Mouse (Mus musculus) spleen, postnatal 4 days (tissue): ENCODE data around the gene Det1.

ENCODE experiments used
- DNase-seq, 2 experiments: peaks; one replicate each; pipeline ENCODE4 v3.0.0; 2022; ENCODE audit warnings: low spot score in 2 of 2

Gene Det1

DNA sequence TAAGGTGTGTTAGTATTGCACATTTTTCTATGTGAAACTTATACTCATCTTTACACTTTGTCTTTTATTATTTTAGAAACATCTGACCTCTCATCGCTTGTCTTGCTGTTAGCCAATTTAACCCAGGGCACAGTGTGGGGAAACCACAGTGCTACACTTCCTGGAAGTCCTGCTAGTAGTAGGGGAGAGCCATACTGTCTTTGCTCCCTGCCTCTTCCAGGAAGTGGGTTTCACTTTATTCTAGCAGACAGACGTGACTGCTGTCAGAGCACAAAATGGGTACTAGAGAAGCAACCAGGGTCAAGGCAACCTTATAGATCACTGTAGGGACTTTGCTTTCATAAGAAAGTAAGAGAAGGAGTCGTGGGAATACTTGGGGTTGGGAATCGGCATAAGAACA lies 7.0 kb upstream of the Det1 start:
- DNase-seq = no peak

DNA sequence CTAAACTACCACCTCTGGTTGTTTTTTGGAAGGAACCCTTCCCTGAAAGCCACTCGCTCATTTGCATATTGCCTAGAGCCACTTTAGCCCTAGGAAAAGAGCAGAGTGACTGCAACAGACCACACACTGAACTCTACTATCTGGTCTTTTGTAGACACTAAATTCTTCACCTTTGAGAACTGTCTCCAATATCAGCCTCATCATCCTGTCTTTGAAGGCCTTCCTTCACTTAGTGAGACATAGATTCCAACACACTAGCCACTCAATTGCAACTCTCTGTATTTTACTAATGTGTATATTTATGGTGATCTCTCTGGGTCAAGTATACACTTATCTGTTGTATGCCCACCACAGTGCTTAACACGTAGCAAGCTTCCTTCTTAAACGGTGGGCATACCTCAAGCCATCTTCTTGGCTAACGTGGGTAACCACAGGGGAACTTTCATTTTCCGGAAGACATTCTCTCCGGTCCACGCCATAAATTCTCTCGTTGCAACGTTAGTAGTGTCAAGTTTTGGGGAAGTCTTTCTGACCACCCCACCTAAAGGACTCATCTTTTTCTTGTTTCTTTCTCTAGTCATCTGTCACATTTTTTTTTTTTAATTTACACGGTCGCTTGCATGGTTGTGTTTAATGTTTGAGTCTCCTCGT lies 872 bp downstream of the Det1 start:
- DNase-seq = no peak

DNA sequence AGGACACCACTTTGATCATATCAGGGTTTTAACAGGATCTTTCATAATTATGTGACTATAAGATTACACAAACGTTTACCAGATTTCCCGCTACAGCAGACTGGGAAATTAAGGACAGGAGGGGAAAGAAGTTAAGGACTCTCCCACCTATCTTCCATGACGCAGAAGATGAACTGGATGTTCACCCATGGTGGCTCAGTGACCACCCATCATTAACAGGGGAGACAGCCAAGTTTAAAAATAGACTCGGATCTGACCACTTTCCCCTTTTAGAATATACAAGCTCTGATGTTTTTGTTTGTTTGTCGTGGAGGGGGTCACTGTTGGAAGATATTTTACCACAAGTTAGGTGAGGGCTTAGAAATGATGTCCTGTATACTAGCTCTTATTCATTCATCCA lies 5.5 kb downstream of the Det1 start:
- no peak for DNase-seq

DNA sequence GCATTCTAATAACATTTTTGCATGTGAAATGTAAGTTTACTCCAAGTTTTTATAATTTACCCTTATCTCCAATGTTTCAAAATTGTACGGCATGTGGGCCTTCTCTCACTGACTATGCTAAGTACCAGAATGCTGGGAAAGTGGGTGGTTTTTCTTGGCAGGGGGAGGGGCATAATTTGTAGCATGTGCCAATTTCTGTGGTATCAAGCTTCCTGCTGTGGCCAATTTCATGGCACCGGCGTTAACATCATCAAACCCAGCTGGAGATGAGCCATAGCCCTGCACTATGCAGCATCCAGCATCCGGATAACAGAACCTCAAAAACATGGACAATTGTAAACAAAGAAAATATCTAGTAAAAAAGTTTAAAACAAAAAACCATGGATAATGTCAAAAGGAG lies 9.8 kb downstream of the Det1 start:
- no peak for DNase-seq

DNA sequence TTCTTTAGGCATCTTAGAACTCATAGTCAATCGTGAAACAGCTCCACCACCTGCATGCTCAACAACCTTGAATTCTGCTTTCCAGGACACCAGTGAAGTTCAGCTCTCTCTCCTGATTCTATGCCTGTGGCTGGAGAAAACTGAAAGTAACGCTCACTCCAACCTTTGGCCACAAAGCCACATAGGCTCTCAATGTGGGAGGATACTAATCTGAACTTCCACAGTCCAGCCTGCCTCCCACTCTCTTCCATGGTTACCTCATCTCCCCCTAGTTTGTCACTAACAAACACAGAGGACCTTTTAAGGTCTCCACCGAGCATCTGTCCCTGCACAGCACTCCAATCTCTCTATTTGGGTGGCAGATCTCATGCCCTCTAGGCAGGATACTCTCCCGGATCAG lies 11.4 kb downstream of the Det1 start:
- no peak for DNase-seq

DNA sequence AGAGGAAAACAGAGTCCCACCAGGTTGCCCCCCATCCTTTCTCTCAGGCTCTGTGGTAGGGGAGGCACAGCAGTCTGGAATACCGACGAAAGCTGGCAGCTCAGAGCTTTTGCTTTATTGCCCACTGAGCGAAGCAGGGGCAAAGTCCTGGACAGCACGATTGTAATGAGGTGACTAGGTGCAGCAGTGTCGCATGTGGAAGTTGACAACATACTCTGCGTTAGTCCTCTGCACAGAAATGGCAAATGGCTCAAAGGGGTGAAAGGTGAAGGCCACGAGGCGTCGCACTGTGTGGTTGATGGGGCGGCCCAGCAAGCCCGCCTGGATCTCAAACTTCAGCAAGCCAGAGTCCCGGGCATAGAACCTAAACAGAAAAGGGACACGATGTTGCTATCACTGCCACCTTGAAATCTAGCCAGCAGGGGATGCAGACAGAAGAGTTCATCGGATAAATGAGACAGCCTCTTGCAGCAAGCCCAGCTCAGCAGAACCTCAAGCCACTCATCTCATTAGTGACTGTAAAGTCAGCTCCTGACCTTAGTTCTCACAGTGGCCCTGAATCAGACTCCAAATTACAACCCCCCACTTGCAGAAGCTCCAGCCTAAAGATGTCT lies 19.2 kb downstream of the Det1 start:
- DNase-seq = no peak

DNA sequence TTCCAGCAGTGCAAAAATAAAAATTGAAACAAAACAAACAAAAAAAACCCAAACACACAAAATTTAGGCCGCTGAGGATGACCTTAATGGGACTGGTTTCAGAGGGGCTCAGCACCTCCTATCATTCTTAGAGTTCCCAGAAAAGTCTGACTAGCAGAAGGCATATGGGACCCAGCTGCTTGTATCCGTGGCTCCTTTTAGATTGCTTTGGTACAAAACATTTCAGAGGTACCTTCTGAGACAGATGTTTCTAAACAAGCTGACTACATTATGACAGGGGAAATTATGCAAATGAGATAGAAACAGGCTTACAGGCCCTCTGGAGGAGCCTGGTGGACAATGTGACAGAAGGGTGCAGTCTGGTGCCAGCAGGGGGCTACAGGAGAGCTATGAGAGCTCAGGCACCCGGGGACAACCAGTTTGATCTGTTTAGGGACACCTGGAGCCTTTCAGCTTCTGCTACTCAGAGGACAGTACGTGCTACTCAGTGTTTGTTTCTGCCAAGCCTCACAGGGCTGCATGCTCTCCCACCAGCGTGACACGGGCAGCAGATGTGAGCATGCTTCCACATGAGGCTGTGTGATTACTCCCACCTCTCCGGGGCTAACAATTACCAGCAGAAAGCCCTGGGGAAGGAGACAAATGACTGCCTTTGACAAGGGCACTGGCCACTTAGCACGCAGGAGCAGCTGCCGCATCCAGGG lies 20.2 kb downstream of the Det1 start:
- no peak for DNase-seq

DNA sequence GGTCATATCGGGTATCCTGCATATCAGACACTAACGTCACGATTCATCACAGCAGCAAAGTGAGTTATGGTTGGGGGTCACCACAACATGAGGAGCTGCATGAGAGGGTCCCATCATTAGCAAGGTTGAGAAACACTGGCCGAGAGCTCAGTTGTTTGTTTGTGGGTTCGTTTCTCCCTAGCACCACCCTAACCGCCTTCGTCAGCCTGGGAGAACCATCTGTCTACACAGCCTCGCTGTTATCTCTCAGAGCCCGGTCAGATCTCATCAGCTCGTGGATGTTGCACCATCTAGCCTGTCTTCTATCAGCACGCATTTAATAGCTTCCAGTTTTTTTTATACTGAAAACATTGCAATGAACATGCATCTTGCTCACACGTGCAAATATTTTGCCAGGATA lies 28.7 kb downstream of the Det1 start:
- DNase-seq = no peak

DNA sequence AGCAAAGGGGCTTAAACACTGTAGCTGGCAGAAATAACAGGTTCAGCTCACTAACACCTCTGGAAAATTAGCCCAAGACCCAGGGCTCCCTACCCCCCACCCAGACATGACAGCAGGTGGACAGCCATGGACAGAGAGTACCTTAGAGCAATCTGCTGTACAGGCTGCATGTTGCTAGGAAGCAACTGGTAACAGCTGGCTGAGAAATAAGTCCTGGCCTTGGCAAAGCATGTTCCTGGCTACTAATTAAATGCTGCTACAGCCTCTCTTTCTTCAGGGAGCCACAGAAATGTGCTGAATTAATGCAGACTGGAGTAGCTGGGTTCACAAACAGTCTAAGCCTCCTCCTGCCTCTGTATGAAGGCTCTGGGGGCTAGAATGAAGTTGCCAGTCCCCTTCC lies 32.3 kb downstream of the Det1 start:
- DNase-seq = no peak

DNA sequence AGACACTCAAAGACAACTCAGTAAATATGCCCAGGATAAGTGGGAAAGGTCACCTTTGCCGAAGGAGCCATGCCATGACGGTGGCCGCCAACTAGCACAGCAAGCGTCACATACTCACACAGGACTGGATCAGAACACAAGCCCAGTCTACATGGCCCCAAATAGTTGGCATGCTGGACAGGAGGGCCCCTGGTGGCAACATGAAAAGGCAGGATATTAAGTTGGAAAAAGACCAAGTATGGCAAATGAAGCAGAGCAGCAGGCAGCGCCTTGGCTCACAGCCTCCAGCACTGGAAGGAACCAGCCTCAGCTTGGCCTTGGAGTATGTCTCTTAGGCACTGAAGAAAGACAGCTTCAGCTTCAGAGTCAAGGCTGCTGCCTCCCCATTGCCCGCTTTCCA lies 33.3 kb downstream of the Det1 start:
- no peak for DNase-seq

DNA sequence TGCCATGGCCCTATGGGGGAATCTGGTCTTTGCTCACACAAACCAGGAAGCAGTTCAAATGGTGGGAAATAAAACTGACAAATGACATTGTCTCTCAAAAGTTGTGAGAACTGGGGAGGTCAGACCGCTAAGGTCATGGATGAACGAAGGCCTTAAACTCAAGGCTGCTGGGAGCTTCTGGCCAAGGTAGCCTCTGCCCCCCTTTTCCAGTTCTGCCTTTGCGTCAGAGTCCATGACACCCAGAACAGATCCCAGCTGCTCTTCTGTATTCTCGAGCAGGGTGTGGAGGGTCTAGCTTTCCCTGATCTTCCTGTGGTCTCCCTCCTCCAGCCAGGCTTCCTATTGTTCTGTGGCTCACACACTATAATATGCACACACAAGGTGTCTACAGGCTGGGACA lies 39.9 kb downstream of the Det1 start:
- DNase-seq = no peak

DNA sequence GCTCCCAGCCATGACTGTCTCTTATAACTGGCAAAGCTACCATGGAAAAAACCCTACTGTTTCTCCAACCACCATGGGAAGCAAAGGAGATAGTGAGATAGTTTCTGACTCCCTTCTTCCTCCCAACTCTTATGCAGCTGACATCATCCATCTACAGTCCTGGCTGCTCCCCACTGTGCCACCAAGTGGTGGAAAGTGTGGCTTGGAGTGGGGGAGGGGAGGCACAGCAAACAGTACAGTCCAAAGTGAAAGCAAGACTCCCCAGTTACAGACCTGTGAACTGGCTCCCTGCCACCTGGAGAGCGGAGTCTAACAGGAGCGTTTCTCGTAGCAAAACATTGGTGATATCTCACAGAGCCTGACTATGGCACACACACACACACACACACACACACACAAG lies 43.2 kb downstream of the Det1 start:
- peak in 1 of 2 experiments; percentile 30 for DNase-seq

DNA sequence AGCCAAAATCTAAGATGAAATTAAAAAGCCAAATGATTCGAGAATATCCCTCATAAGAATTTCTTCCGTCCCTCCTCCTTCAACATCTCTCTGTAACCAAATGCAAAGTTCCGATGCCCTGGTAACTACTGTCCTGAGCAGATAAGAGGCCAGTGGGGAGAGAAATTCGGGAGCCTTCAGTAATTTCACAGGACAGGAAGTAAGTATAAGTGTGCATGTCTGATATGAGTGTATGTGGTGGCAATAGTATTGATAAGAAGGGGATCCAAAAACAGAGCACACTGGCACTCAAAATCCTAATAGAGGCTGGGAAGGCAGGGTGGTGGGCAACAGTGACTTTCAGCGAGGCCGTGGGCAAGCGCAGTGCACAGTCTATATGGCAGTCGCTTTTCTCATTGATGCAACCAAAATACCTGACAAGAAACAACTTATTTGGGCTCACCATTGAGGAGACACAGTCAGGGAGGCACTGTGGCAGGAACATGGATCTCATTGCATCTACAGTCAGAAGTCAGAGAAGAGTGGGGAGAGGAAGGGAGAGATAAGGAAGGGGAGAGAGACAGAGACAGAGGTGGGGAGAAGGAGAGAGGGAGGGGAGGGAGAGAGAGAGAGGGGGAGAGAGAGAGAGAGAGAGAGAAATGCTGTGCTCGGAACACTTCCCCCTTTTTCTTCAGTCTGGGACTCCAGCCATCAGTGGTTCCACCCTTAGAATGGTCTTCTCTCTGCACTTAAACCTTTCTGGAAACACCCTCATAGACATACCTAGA lies 47.1 kb downstream of the Det1 start:
- DNase-seq = peak in 1 of 2 experiments; percentile 35

DNA sequence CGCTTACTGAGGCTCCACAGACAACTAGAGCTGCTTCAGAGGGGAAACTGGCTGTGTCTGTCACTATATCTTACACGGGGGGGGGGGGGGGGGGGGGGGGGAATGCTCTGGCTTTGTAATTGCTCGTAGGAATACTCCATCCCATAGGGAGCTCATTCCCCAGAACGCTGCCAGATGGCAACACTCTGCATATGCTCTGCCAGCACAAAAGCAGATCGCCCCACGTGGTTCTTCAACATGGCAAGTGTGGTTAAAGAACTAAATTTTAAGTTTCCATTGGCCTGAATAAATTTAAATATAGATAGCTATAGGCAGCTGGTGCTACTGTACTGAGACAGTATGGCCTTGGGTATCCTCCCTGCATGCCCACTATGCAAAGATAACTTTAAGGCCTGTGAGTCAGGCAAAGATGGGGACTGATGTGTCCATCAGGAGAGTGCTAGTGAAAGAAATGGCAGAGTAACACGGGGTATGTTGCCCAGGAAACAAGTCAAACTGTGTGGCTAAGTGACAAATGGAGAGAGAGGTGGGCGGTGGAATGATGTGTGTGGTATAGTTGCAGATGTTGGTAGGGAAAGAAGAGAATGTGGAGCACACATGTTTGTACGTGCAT lies 49.1 kb downstream of the Det1 start:
- DNase-seq = no peak

DNA sequence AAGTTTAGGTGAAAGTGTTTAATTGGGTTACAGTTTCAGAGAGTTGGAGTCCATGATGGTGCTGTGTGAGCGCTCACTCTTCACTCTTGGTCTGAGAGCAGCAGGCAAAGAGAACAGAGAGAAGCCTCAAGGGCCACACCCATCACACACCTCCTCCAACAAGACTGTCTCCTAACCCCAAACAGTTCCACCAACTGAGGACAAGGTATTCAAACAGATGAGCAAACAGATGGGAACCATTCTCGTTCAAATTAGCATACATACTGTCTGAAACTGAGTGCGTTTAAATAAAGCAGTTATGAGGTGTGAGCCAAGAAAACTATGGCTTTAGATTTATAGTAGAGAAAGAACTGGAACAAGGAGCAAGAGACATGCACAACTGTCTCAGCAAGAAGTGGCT lies 50.4 kb downstream of the Det1 start:
- DNase-seq = no peak

DNA sequence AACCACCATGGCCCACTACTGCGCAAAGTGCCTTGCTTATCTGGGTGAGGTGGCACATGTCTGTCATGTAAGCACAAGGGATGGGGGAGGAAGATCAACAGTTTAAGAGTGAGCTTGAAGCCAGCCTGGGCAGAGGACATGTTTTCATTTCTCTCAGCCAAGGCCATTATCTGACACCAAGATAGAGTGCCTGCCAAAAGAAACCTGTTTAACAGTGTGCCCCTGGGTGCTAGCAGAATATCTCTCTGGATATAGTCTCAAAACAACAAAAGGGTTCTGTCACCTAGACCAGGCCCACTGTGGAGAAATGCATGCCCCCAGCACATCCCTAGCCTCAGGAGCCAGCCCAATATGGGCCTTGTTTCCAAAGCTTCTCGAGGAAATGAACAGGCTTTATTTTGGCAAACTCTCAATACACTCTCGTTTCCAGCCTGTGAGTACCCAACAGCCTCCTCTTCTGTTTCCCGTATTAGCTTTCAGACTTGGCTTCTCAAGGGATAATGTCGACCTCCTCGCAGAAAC lies 52.4 kb downstream of the Det1 start:
- DNase-seq = no peak

DNA sequence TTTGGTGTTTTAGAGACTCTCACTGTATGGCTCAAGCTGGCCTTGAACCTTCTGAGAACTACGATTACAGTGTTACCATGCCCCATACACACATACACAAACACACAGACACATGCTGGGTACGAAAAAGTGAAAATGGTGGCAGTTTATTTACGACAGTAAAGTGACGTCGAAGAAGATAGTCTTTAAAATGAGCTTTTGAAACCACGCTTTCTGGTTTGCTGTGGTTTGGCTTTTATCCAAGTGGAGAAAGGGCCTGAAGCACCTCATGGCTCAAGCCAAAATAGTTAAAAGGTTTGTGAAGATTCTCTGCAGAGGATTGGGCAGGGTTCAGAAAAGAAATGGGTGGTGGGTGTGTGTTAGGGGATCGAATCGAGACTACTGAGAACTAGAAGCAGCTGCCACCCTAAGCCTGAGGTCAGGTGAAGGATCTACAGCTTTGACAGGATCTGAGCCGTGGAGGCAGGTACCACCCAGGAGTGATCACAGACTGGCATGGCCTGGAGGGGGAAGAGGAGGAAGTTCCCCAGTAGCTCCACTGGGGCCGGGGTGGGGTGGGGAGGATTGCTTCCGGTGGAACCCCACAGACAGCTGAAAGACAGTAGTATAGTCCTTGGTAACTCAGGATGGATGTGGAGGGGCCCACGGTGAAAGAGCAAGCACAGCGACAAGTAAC lies 53.0 kb downstream of the Det1 start:
- DNase-seq = no peak

DNA sequence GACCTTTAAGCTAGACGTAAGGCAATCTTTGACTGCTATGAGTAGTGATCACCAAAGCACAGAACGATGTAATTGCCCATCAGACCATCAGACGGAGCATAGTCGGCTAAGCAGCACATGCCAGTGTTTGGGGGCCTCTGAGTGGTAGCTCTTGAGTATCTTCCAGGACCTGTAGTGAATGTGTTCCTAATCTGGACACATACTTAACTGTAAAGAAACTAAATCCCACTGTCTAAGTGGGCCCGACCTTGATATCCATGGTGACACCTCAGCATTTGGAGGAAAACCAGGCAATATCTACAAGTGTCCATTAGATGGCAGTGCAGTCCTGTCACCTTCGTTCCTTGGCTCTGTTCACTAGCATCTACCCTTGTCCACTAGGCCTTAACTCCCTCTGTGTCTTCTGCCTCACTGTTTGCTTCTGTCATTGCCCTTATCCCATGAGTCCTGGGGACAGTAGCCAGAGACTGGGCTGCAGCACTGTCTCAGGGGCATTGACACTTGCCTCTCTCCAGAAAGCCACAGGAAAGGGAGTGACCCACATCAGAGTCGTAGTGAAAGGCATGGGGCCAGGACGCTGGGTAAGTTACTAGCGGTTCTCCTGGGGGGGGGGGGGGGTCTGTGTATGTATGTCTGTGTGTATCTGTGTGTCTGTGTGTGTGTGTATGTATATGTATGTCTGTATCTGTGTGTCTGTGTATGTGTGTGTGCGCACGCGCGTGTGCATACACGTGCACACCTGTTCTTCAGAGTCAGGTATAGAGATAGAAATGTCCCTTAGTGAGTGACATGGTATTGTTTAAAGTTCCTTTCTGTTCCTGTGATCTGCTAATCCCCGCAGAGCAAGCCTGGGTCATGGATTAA lies 55.5 kb downstream of the Det1 start:
- peak in 1 of 2 experiments; percentile 52 for DNase-seq

DNA sequence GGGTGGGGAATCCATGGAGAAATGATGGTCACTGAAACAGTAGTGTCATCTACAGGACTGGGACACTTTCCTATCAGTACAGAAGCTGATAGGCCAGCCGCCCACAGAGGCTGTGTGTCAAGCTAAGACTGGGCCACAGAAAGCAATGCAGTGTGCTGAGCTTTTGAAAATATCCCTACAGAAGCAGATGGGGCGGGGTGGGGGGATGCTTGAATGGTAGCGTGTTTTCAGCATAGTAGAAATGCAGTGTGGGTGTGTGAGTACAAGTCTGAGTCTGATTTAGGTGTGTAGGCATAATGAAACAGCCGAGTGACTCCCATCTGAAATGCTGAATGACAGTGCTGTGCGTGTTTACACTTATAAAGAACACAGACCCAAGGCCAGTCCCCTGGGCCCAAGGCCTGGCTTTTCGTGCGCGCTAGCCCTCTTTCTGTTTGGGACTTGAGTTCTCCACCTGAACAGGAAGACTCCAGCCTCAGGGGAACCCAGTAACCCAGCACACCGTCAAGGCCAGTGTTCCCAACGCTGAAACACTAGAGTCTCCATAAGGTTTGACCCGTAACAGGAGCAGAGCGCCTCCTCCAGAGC lies 59.2 kb downstream of the Det1 start:
- DNase-seq = no peak

DNA sequence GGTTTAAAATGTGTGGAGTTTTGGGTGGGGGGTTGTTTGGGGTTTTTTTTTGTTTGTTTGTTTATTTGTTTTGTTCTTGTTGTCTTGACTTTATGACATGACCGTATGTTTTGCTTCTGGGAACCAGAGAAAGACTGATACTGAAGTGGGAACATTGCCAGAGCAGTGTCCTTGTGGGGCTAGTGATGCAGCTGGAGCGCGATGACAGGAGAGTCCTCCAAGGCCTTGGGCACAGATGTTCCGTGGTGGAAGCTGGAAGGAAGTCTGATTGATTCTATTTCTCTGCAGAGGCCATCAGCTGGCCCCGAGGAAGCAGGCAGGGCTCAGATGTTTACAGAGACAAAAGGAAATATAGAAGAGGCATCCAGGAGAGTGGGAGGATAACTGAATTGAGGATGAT lies 61.2 kb downstream of the Det1 start:
- no peak for DNase-seq
